Mouse (Mus musculus): Measurements from ENCODE around the gene Prg2. TPM values are rescaled to one million over a fixed set of nuclear protein-coding genes. Genes with fewer than 3 reads are reported as not detected.

Prg2 gene
- not detected in 2 replicates for polyA plus RNA-seq (2021; fragmentation: Nextera tagmentation)
- long read RNA-seq, experiment 1: 0 reads
- long read RNA-seq, experiment 2: 0 reads

GRCm38 (mm10) chr2:84980188-84980587, at the start of gene Prg2:
Gene Prg2 (plus strand): TSS chr2:84980461.

GRCm38 (mm10) chr2:84936474-84937429, 43.5 kb upstream of the Prg2 start, which contains the start of gene Slc43a3:
Gene Slc43a3 (plus strand): TSS chr2:84936579.

GRCm38 (mm10) chr2:84987930-84988329, 7.7 kb downstream of the Prg2 start, which contains the start of gene Prg3:
Gene Prg3 (plus strand): TSS chr2:84988215.

Other genes with a start within 250 kb of the Prg2 start
- gene Ypel4, start 246.4 kb upstream of the Prg2 start, polyA plus RNA-seq (2021; fragmentation: Nextera tagmentation): 18.0 and 19.5 TPM in 2 replicates
- 0.83 and 1.1 TPM in 2 replicates for gene Gm19426, start 236.8 kb upstream of the Prg2 start, polyA plus RNA-seq (2021; fragmentation: Nextera tagmentation)
- gene Serping1, start 205.0 kb upstream of the Prg2 start, polyA plus RNA-seq (2021; fragmentation: Nextera tagmentation): 10.7 and 12.8 TPM in 2 replicates
- 6.6 and 8.4 TPM in 2 replicates for gene Ube2l6, start 181.6 kb upstream of the Prg2 start, polyA plus RNA-seq (2021; fragmentation: Nextera tagmentation)
- not detected in 2 replicates for gene Smtnl1, start 157.8 kb upstream of the Prg2 start, polyA plus RNA-seq (2021; fragmentation: Nextera tagmentation)
- gene Timm10, start 153.5 kb upstream of the Prg2 start, polyA plus RNA-seq (2021; fragmentation: Nextera tagmentation): 186 and 203 TPM in 2 replicates
- gene Slc43a1, start 141.6 kb upstream of the Prg2 start, polyA plus RNA-seq (2021; fragmentation: Nextera tagmentation): 0.05 and 0.08 TPM in 2 replicates
- gene Rtn4rl2, start 93.8 kb upstream of the Prg2 start, polyA plus RNA-seq (2021; fragmentation: Nextera tagmentation): 20.0 and 25.4 TPM in 2 replicates
- gene Slc43a3, start 43.9 kb upstream of the Prg2 start, polyA plus RNA-seq (2021; fragmentation: Nextera tagmentation): 0.73 and 0.92 TPM in 2 replicates
- not detected in 2 replicates for gene Prg3, start 7.8 kb downstream of the Prg2 start, polyA plus RNA-seq (2021; fragmentation: Nextera tagmentation)
- gene Ssrp1, start 56.8 kb downstream of the Prg2 start, polyA plus RNA-seq (2021; fragmentation: Nextera tagmentation): 32.3 and 33.8 TPM in 2 replicates
- 0.38 and 0.70 TPM in 2 replicates for gene P2rx3, start 57.0 kb downstream of the Prg2 start, polyA plus RNA-seq (2021; fragmentation: Nextera tagmentation)
- 9.8 and 13.6 TPM in 2 replicates for gene Tnks1bp1, start 67.6 kb downstream of the Prg2 start, polyA plus RNA-seq (2021; fragmentation: Nextera tagmentation)
- 0.08 TPM in 2 replicates for gene Aplnr, start 155.8 kb downstream of the Prg2 start, polyA plus RNA-seq (2021; fragmentation: Nextera tagmentation)
- gene Lrrc55, start 216.7 kb downstream of the Prg2 start, polyA plus RNA-seq (2021; fragmentation: Nextera tagmentation): 3.9 and 4.0 TPM in 2 replicates

Data from layer of hippocampus, adult 6 months (tissue).